23 mouse cellular contexts compared by ENCODE assay signal in the genomic region with DNA sequence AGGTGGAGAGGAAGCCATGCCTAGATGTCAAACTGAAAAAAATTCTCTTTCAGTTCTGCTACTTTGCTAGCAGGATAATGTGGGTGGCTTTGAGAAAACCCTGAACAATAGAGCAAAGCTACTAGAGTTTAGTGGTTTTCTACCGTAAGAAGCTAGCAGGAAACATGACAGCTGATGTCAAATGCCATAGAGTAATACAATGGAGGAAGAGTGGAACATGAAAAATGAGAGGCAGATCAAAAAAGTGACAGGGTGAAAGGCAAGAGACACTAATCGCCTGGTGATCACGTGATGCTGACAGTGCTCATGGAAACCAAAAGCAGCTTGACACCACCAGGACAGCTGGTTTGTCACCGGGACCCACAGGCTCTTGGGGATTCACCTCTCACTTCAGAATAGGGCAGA. TPM values are rescaled to one million over a fixed set of nuclear protein-coding genes. Genes with fewer than 3 reads are reported as not detected.
DNase-seq lines count a peak whose midpoint lies in the region; ATAC-seq lines count a peak whose summit lies in the region.
"Had no signal": no experiment of that assay in that cellular context is flagged by ENCODE, and none has a peak within 500 bp of the region (broad histone marks: within the 10 kb centered on the region; RNA-seq: fewer than 3 reads in every experiment).

No protein-coding gene starts in this region.

- H3K4me1 ChIP-seq in heart, embryonic 12.5 days (replicated peaks): no peaks in the 10 kb centered on the region
- H3K4me1 ChIP-seq in forebrain, embryonic 14.5 days (ENCODE audit: control insufficient read depth, insufficient read depth, low read length): peaks cover 6% of the 10 kb centered on the region
- H3K4me1 ChIP-seq: embryonic facial prominence, embryonic 15.5 days; limb, embryonic 15.5 days; liver, embryonic 15.5 days; midbrain, embryonic 15.5 days; stomach, embryonic 15.5 days had no signal

- no peak overlapping the region for H3K4me3 ChIP-seq in heart, embryonic 12.5 days
- no peak overlapping the region for H3K4me3 ChIP-seq in forebrain, embryonic 14.5 days (ENCODE audit: low read depth, low read length)
- H3K4me3 ChIP-seq: embryonic facial prominence, embryonic 15.5 days; gastrocnemius, adult 2 months; heart, embryonic 13.5 days; hindbrain, embryonic 13.5 days; intestine, embryonic 15.5 days; limb, embryonic 15.5 days; liver, embryonic 15.5 days; megakaryocyte, embryonic 14.5 days; midbrain, embryonic 15.5 days; stomach, embryonic 15.5 days had no signal

- H3K36me3 ChIP-seq in splenic B cell, adult 2 months (ENCODE audit: control insufficient read depth, insufficient read depth, low read length, poor library complexity, severe bottlenecking): no peaks in the 10 kb centered on the region
- no peaks in the 10 kb centered on the region for H3K36me3 ChIP-seq in heart, embryonic 12.5 days
- no peaks in the 10 kb centered on the region for H3K36me3 ChIP-seq in forebrain, embryonic 14.5 days (ENCODE audit: control insufficient read depth, insufficient read depth, low read length)
- H3K36me3 ChIP-seq: embryonic facial prominence, embryonic 15.5 days; heart, embryonic 13.5 days; hindbrain, embryonic 13.5 days; intestine, embryonic 15.5 days; limb, embryonic 15.5 days; liver, embryonic 15.5 days; midbrain, embryonic 15.5 days; stomach, embryonic 15.5 days had no signal

- no peak overlapping the region for H3K27ac ChIP-seq in heart, embryonic 12.5 days (ENCODE audit: poor library complexity, severe bottlenecking)
- H3K27ac ChIP-seq in forebrain, embryonic 14.5 days (ENCODE audit: low read depth, low read length): no peak overlapping the region
- H3K27ac ChIP-seq: embryonic facial prominence, embryonic 15.5 days; gastrocnemius, adult 2 months; heart, embryonic 13.5 days; hindbrain, embryonic 13.5 days; intestine, embryonic 15.5 days; limb, embryonic 15.5 days; liver, embryonic 15.5 days; midbrain, embryonic 15.5 days; stomach, embryonic 15.5 days had no signal

- no peaks in the 10 kb centered on the region for H3K27me3 ChIP-seq in splenic B cell, adult 2 months (ENCODE audit: control insufficient read depth, insufficient read depth, low read length, poor library complexity, severe bottlenecking)
- H3K27me3 ChIP-seq in heart, embryonic 12.5 days (replicated peaks): no peaks in the 10 kb centered on the region
- H3K27me3 ChIP-seq in forebrain, embryonic 14.5 days (replicated peaks; ENCODE audit: control insufficient read depth, insufficient read depth, low read length): no peaks in the 10 kb centered on the region
- H3K27me3 ChIP-seq: embryonic facial prominence, embryonic 15.5 days; heart, embryonic 13.5 days; hindbrain, embryonic 13.5 days; intestine, embryonic 15.5 days; limb, embryonic 15.5 days; liver, embryonic 15.5 days; midbrain, embryonic 15.5 days; stomach, embryonic 15.5 days had no signal

- H3K4me2 ChIP-seq in heart, embryonic 12.5 days: no peak overlapping the region
- H3K4me2 ChIP-seq in forebrain, embryonic 14.5 days (ENCODE audit: low read length): no peak overlapping the region
- H3K4me2 ChIP-seq: embryonic facial prominence, embryonic 15.5 days; heart, embryonic 13.5 days; hindbrain, embryonic 13.5 days; intestine, embryonic 15.5 days; limb, embryonic 15.5 days; liver, embryonic 15.5 days; midbrain, embryonic 15.5 days; stomach, embryonic 15.5 days had no signal

- no peaks in the 10 kb centered on the region; the same call in 1 of the 2 replicates for H3K9me3 ChIP-seq in heart, embryonic 12.5 days (replicated peaks)
- H3K9me3 ChIP-seq in forebrain, embryonic 14.5 days (replicated peaks; ENCODE audit: control insufficient read depth, low read length): no peaks in the 10 kb centered on the region
- H3K9me3 ChIP-seq: embryonic facial prominence, embryonic 15.5 days; heart, embryonic 13.5 days; hindbrain, embryonic 13.5 days; intestine, embryonic 15.5 days; limb, embryonic 15.5 days; liver, embryonic 15.5 days; megakaryocyte, embryonic 14.5 days; midbrain, embryonic 15.5 days; stomach, embryonic 15.5 days had no signal

- peak; percentile 22 to 38 for DNase-seq in spleen, postnatal 36 days (ENCODE audit: low spot score in 2 of 2)
- DNase-seq in spleen, adult 18-20 months: no peak
- peak; percentile 77 for DNase-seq in CD4-positive helper T cell, adult 2 months (ENCODE audit: low read depth, low spot score)
- peak; percentile 71 for DNase-seq in splenic B cell, adult 2 months (ENCODE audit: low read depth, low spot score)
- DNase-seq in forebrain, embryonic 14.5 days (ENCODE audit: low spot score): no peak
- DNase-seq: adrenal gland, adult 2 months; cerebellum, postnatal 14 days; gastrocnemius, adult 2 months; kidney, adult 9 months; kidney, postnatal 25 days; retina, postnatal 1 day; thymus, postnatal 36 days had no signal

- no peak overlapping the region for H3K9ac ChIP-seq in heart, embryonic 12.5 days
- H3K9ac ChIP-seq in forebrain, embryonic 14.5 days (ENCODE audit: low read length): no peak overlapping the region
- H3K9ac ChIP-seq: embryonic facial prominence, embryonic 15.5 days; heart, embryonic 13.5 days; hindbrain, embryonic 13.5 days; intestine, embryonic 15.5 days; limb, embryonic 15.5 days; liver, embryonic 15.5 days; midbrain, embryonic 15.5 days; stomach, embryonic 15.5 days had no signal

- ATAC-seq in common myeloid progenitor, adult 5-6 weeks (replicated peaks; ENCODE audit: low read depth, poor library complexity, severe bottlenecking): 0 out of 2 replicates have a peak, but pooled peaks have one; percentile 18
- no peak for ATAC-seq in heart, embryonic 12.5 days (ENCODE audit: insufficient number of reproducible peaks, low FRiP score)
- no peak for ATAC-seq in forebrain, embryonic 14.5 days
- ATAC-seq: intestine, embryonic 15.5 days; midbrain, embryonic 15.5 days had no signal

- 67% methylated on average over 4 of the region's 4 CpGs for WGBS in heart, embryonic 12.5 days
- WGBS in forebrain, embryonic 14.5 days: 76% methylated on average over 4 of the region's 4 CpGs

RNA-seq across cellular contexts. Expression of gene Sesn3, which starts 12.3 kb away (rescaled TPM):
- 11.8 and 12.5 TPM in 2 replicates for total RNA-seq in common myeloid progenitor, adult 5-6 weeks (2017)
- 14.1 and 15.5 TPM in 2 replicates for polyA plus RNA-seq in heart, embryonic 12.5 days (2016; fragmentation: Nextera tagmentation; extraction: Ambion mirVana)
- 12.4 and 18.6 TPM in 2 replicates for polyA plus RNA-seq in forebrain, embryonic 14.5 days (2014; fragmentation: Nextera tagmentation; extraction: Ambion mirVana)

Comparison
In these comparisons a context has a peak if more than half of its experiments do, and no peak if none do; other contexts are left out.
1. DNase-seq: peak in spleen, postnatal 36 days (2 of 2), CD4-positive helper T cell, adult 2 months (single experiment) and splenic B cell, adult 2 months (single experiment); none in spleen, adult 18-20 months (0 of 2) and forebrain, embryonic 14.5 days (single experiment).